Mouse (Mus musculus) limb, embryonic 14.5 days (tissue): ENCODE data around the gene Golgb1. TPM values are rescaled to one million over a fixed set of nuclear protein-coding genes. Genes with fewer than 3 reads are reported as not detected.

Source experiments
- ATAC-seq: fragments of 200-750 bp; cut with Nextera tagmentation; 2 replicates; pipeline ENCODE4 v1.8.0; 2017; ENCODE audit warnings: low read depth, moderate number of reproducible peaks, moderate TSS enrichment; ENCODE audit not compliant: low FRiP score
- DNase-seq: peaks from one replicate; pipeline ENCODE4 v3.0.0-alpha.2; 2015; ENCODE audit warnings: low spot score
- H3K27ac ChIP-seq: fragments of 300-500 bp; sonication (generic); replicated peaks from 2 replicates; pipeline ENCODE4 v1.5.1; 2014; ENCODE audit warnings: low read depth, mild to moderate bottlenecking, low read length, moderate library complexity, mixed read lengths
- H3K27me3 ChIP-seq: fragments of 300-500 bp; sonication (generic); 2 replicates; pipeline ENCODE4 v1.6.1; 2014; ENCODE audit warnings: low read length, mixed read lengths; ENCODE audit not compliant: control insufficient read depth, insufficient read depth
- H3K36me3 ChIP-seq: fragments of 300-500 bp; sonication (generic); 2 replicates; pipeline ENCODE4 v1.6.1; 2014; ENCODE audit warnings: mild to moderate bottlenecking, low read length, moderate library complexity, mixed read lengths; ENCODE audit not compliant: control insufficient read depth, insufficient read depth
- H3K4me1 ChIP-seq: fragments of 300-500 bp; sonication (generic); 2 replicates; pipeline ENCODE4 v1.6.1; 2014; ENCODE audit warnings: antibody characterized with exemption, low read length, mixed read lengths; ENCODE audit not compliant: control insufficient read depth, insufficient read depth
- H3K4me2 ChIP-seq: fragments of 300-500 bp; sonication (generic); replicated peaks from 2 replicates; pipeline ENCODE4 v1.6.1; 2014; ENCODE audit warnings: low read depth, mild to moderate bottlenecking, low read length, moderate library complexity; ENCODE audit not compliant: severe bottlenecking
- H3K4me3 ChIP-seq: fragments of 300-500 bp; sonication (generic); replicated peaks from 2 replicates; pipeline ENCODE4 v1.5.1; 2014; ENCODE audit warnings: low read length
- H3K9ac ChIP-seq: fragments of 300-500 bp; sonication (generic); 2 replicates; pipeline ENCODE4 v1.6.1; 2014; ENCODE audit warnings: mild to moderate bottlenecking, low read depth, low read length, moderate library complexity; ENCODE audit not compliant: severe bottlenecking
- H3K9me3 ChIP-seq: fragments of 300-500 bp; sonication (generic); 2 replicates; pipeline ENCODE4 v1.6.1; 2016; ENCODE audit warnings: low read length; ENCODE audit not compliant: control insufficient read depth
- POLR2A ChIP-seq: fragments of 200-500 bp; IDR thresholded peaks from 2 replicates; pipeline ENCODE4 v1.8.0; 2012; ENCODE audit warnings: inconsistent platforms, mild to moderate bottlenecking, moderate library complexity, borderline replicate concordance; ENCODE audit not compliant: insufficient read depth, insufficient read length; ENCODE audit errors: extremely low read depth
- WGBS: fragments of 180-500 bp; shearing (Covaris S2); extraction: QIAGEN DNeasy Blood & Tissue Kit; methylation state at CpG from one replicate; pipeline ENCODE4 v1.1.7; 2014; 5-methylcytosine and 5-hydroxymethylcytosine counted together
- polyA plus RNA-seq, 2 experiments: library from polyadenylated mRNA; depleted of rRNA in 1 of 2; stranded (reverse) in 1 of 2; unstranded in 1 of 2; fragments of >200 nt; fragmentation: Nextera tagmentation in 1 of 2; extraction: Ambion mirVana in 1 of 2; gene quantifications; 2 replicates each; pipeline versions ENCODE4 v1.2.1 to v1.2.3; 2012 to 2014

The Golgb1 gene
- polyA plus RNA-seq, 2 experiments = 52.4 to 123 TPM

DNA sequence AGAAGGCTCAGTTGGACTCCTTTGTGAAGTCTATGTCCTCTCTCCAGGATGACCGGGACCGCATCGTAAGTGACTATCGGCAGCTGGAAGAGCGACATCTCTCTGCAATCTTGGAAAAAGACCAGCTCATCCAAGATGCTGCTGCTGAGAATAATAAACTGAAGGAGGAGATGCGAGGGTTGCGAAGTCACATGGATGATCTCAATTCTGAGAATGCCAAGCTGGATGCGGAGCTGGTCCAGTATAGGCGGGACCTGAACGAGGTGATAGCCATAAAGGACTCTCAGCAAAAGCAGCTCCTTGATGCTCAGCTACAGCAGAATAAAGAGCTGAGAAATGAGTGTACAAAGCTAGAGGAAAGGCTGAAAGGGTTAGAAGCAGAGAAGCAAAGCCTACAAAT is 43.6 kb downstream of the Golgb1 start:
- Histone ChIP-seq H3K4me2 (no peak overlapping the region), H3K27ac (no peak overlapping the region), H3K9me3 (no peaks in the 10 kb centered on the region), H3K4me1 (no peaks in the 10 kb centered on the region), H3K4me3 (no peak overlapping the region), H3K36me3 (peaks cover 88% of the 10 kb centered on the region), H3K27me3 (no peaks in the 10 kb centered on the region), H3K9ac (no peak overlapping the region)
- no peak for TF ChIP-seq POLR2A
- no peak for DNase-seq
- 96% methylated on average over 10 of the region's 10 CpGs for WGBS
- no peak for ATAC-seq

DNA sequence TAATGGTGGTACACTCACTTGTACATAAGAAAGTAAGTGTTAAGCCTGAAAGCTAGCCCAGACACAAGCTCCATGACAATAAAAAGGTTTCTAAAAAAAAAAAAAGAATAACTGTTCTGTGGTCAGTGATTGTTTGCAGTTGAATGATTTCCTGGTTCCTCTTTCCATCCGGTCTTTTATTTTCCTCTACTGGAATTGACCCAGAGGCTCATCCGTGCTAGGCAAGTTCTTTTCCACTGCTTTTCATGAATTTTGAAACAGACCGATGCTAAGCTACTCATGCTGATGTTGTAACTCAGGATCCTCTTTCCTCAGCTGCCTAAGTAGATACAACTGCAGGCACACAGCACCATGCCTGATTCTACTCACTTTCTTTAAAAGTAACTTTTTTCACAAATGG is 45.5 kb downstream of the Golgb1 start:
- Histone ChIP-seq H3K9ac (no peak overlapping the region), H3K27me3 (no peaks in the 10 kb centered on the region), H3K4me2 (no peak overlapping the region), H3K27ac (no peak overlapping the region), H3K9me3 (no peaks in the 10 kb centered on the region), H3K36me3 (peaks cover 87% of the 10 kb centered on the region), H3K4me3 (no peak overlapping the region), H3K4me1 (no peaks in the 10 kb centered on the region)
- 95% methylated on average over 3 of the region's 3 CpGs for WGBS
- ATAC-seq (no peak), DNase-seq (no peak)
- TF ChIP-seq POLR2A = no peak

- H3K36me3 ChIP-seq = peaks cover 86% of the 10 kb centered on the region
- no peak for TF ChIP-seq POLR2A
- ATAC-seq = no peak
- no peak overlapping the region for H3K4me3 ChIP-seq
- H3K4me1 ChIP-seq = no peaks in the 10 kb centered on the region
- no peak overlapping the region for H3K27ac ChIP-seq
- no peak for DNase-seq
- no peaks in the 10 kb centered on the region for H3K27me3 ChIP-seq
- no peak overlapping the region for H3K4me2 ChIP-seq
- WGBS = 91% methylated on average over 8 of the region's 8 CpGs
- H3K9me3 ChIP-seq = no peaks in the 10 kb centered on the region
- H3K9ac ChIP-seq = no peak overlapping the region
These were observed 46.2 kb downstream of the Golgb1 start for GRCm38 (mm10) chr16:36921067-36921613.

DNA sequence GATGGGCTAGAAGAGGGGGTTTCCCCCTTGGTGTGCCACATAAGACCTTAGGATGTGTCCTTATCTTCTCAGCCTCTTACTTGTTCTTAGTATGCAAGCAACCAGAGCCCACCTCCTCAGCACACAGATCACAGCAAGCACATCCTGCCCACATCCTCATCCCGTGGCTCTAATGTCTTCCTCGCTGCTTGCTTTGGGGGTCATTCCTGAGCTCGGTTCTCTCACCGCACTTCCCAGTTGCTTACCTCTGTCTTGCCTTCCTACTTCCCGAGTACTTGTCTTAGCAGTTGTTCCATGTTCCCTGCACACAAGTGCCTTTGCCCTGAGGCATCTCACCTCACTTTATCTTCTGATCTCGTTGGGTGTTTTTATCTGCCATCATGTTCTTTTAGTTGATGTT is 47.0 kb downstream of the Golgb1 start:
- Histone ChIP-seq H3K27me3 (no peaks in the 10 kb centered on the region), H3K4me2 (no peak overlapping the region), H3K27ac (no peak overlapping the region), H3K4me3 (no peak overlapping the region), H3K9me3 (no peaks in the 10 kb centered on the region), H3K9ac (no peak overlapping the region), H3K36me3 (peaks cover 86% of the 10 kb centered on the region), H3K4me1 (no peaks in the 10 kb centered on the region)
- no peak for TF ChIP-seq POLR2A
- DNase-seq (no peak), ATAC-seq (no peak)
- 86% methylated on average over 6 of the region's 6 CpGs for WGBS

GRCm38 (mm10) chr16:36924312-36924711 is 49.4 kb downstream of the Golgb1 start:
- no peak overlapping the region for H3K4me2 ChIP-seq
- no peaks in the 10 kb centered on the region for H3K27me3 ChIP-seq
- ATAC-seq (no peak), DNase-seq (no peak)
- no peaks in the 10 kb centered on the region for H3K4me1 ChIP-seq
- H3K9ac ChIP-seq = no peak overlapping the region
- H3K9me3 ChIP-seq = no peaks in the 10 kb centered on the region
- WGBS = 90% methylated on average over 8 of the region's 8 CpGs
- no peak for TF ChIP-seq POLR2A
- peaks cover 86% of the 10 kb centered on the region for H3K36me3 ChIP-seq
- H3K27ac ChIP-seq = no peak overlapping the region
- no peak overlapping the region for H3K4me3 ChIP-seq

- Histone ChIP-seq H3K27me3 (no peaks in the 10 kb centered on the region), H3K27ac (no peak overlapping the region), H3K4me1 (no peaks in the 10 kb centered on the region), H3K4me3 (no peak overlapping the region), H3K9ac (no peak overlapping the region), H3K36me3 (peaks cover 88% of the 10 kb centered on the region), H3K4me2 (no peak overlapping the region), H3K9me3 (no peaks in the 10 kb centered on the region)
- ATAC-seq (no peak), DNase-seq (no peak)
- 92% methylated on average over 6 of the region's 6 CpGs for WGBS
- TF ChIP-seq POLR2A = no peak
These were observed 50.4 kb downstream of the Golgb1 start for GRCm38 (mm10) chr16:36925351-36925750.
